Mouse (Mus musculus): ENCODE measurements around the gene Rfxank. TPM values are rescaled to one million over a fixed set of nuclear protein-coding genes. Genes with fewer than 3 reads are reported as not detected.
A peak's percentile ranks its signal among the peaks of the same experiment; 100 is the strongest.

Rfxank gene
- polyA plus RNA-seq, 1 experiment from 2014 or later, result 11.8 TPM

- Histone ChIP-seq H3K4me2 (ENCODE audit: low read length) (peak overlapping the region; percentile 71), H3K9me3 (replicated peaks; ENCODE audit: control insufficient read depth, low read length, poor library complexity, severe bottlenecking) (no peaks in the 10 kb centered on the region), H3K9ac (ENCODE audit: low read depth, low read length) (peak overlapping the region; percentile 87), H3K4me3 (ENCODE audit: low read depth, low read length) (peak overlapping the region; percentile 76), H3K36me3 (ENCODE audit: control insufficient read depth, insufficient read depth, low read length) (peaks cover 14% of the 10 kb centered on the region; the same call in 1 of the 2 replicates), H3K4me1 (ENCODE audit: control insufficient read depth, insufficient read depth, low read length) (peaks cover 23% of the 10 kb centered on the region), H3K27me3 (ENCODE audit: control insufficient read depth, insufficient read depth, low read depth, low read length) (no peaks in the 10 kb centered on the region), H3K27ac (ENCODE audit: low read length) (peak overlapping the region; percentile 96)
- 2% methylated on average over 17 of the region's 17 CpGs for WGBS
- peak; percentile 80 for ATAC-seq
These were observed 19.9 kb downstream of the Rfxank start for GRCm38 (mm10) chr8:70118726-70119700.

- WGBS, result 12% methylated on average over 9 of the region's 9 CpGs
- no peak for ATAC-seq
- H3K4me2 ChIP-seq (ENCODE audit: low read length), result peak overlapping the region; percentile 71
- no peaks in the 10 kb centered on the region for H3K27me3 ChIP-seq (ENCODE audit: control insufficient read depth, insufficient read depth, low read depth, low read length)
- H3K36me3 ChIP-seq (ENCODE audit: control insufficient read depth, insufficient read depth, low read length), result peaks cover 17% of the 10 kb centered on the region; the same call in 1 of the 2 replicates
- peaks cover 29% of the 10 kb centered on the region for H3K4me1 ChIP-seq (ENCODE audit: control insufficient read depth, insufficient read depth, low read length)
- H3K4me3 ChIP-seq (ENCODE audit: low read depth, low read length), result peak overlapping the region; percentile 76
- H3K27ac ChIP-seq (ENCODE audit: low read length), result no peak overlapping the region
- no peaks in the 10 kb centered on the region for H3K9me3 ChIP-seq (replicated peaks; ENCODE audit: control insufficient read depth, low read length, poor library complexity, severe bottlenecking)
- peak overlapping the region; percentile 87; the same call in 1 of the 2 replicates for H3K9ac ChIP-seq (ENCODE audit: low read depth, low read length)
These were observed 21.3 kb downstream of the Rfxank start for GRCm38 (mm10) chr8:70117611-70118010.

DNA sequence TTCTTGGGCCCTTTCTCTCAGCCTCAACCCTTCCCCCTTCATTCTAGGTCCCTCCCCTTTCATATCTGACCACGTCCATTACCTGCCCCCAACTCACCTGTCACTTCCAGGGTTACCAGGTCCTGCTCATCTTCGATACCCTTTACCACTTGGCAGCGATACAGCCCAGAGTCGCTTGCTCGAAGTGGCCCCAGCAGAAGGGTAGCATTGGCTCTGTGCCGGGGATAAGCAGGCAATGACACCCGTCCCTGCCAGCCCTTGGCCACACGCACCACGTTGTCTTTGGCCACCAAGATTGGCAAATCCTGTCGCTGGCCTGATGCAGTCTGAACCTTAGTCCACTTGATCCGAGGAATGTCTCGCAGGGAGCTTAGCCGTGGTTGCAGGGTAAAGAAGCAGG is 24.1 kb downstream of the Rfxank start:
- H3K36me3 ChIP-seq (ENCODE audit: control insufficient read depth, insufficient read depth, low read length), result peaks cover 35% of the 10 kb centered on the region
- H3K9me3 ChIP-seq (replicated peaks; ENCODE audit: control insufficient read depth, low read length, poor library complexity, severe bottlenecking), result no peaks in the 10 kb centered on the region
- no peaks in the 10 kb centered on the region for H3K27me3 ChIP-seq (ENCODE audit: control insufficient read depth, insufficient read depth, low read depth, low read length)
- no peak overlapping the region for H3K27ac ChIP-seq (ENCODE audit: low read length)
- no peak for ATAC-seq
- H3K9ac ChIP-seq (ENCODE audit: low read depth, low read length), result 0 out of 2 replicates have a peak overlapping the region, but pooled peaks have one; percentile 8
- 67% methylated on average over 13 of the region's 13 CpGs for WGBS
- H3K4me1 ChIP-seq (ENCODE audit: control insufficient read depth, insufficient read depth, low read length), result peaks cover 32% of the 10 kb centered on the region
- H3K4me2 ChIP-seq (ENCODE audit: low read length), result no peak overlapping the region
- no peak overlapping the region for H3K4me3 ChIP-seq (ENCODE audit: low read depth, low read length)

DNA sequence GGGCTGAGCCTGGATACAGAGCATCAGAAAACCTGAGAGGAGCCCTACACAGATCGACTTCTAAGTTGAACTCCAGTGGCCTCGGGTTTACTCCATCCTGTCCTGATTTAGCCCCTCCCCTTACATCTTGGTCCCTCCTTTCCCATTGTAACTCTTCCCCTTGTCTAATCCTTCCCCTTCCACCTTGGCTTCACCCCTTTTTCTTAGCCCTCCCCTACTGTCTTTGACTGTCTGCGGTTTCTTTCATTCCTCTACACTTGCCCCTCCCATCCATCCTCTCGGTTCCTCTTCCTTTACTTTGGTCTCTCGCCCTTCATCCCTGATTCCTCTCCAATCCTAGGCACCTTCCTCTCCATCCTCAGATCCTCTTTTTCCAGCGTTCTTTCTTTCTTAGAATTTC is 24.5 kb downstream of the Rfxank start:
- WGBS, result 23% methylated on average over 6 of the region's 6 CpGs

DNA sequence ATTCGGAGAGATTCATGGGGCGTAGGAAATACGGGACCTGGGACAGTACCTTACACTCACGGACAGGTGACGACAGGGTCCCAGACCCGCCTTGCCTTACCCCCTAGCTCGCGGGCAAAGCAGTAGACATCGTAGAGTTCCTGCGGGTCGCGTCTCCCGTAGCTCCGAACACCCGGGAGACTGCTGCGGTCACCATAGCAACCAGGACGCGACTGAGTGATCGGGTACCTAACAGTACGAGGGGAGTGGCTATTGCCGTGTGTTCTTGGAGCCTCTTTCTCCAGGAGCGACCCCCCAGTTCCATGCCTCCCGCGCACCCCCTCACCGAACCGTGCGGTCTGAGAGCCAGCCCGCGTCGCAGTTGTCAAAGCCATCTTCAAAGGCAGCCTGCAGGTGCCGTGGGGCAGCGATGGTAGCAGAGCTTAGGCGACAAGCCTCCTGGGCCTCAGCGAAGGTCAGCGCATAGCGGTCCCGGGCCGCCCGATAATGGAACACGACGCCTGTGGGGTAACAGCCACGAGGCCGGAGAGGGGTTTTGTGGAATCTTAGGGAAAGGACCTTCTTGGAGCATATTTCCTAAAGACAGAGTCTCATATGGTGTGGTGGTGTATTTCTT is 26.4 kb downstream of the Rfxank start:
- Histone ChIP-seq H3K27me3 (ENCODE audit: control insufficient read depth, insufficient read depth, low read depth, low read length) (no peaks in the 10 kb centered on the region), H3K27ac (ENCODE audit: low read length) (no peak overlapping the region), H3K9ac (ENCODE audit: low read depth, low read length) (peak overlapping the region; percentile 38; the same call in 1 of the 2 replicates), H3K4me3 (ENCODE audit: low read depth, low read length) (no peak overlapping the region), H3K36me3 (ENCODE audit: control insufficient read depth, insufficient read depth, low read length) (peaks cover 58% of the 10 kb centered on the region), H3K4me2 (ENCODE audit: low read length) (no peak overlapping the region), H3K9me3 (replicated peaks; ENCODE audit: control insufficient read depth, low read length, poor library complexity, severe bottlenecking) (no peaks in the 10 kb centered on the region), H3K4me1 (ENCODE audit: control insufficient read depth, insufficient read depth, low read length) (peaks cover 21% of the 10 kb centered on the region)
- WGBS, result 6% methylated on average over 43 of the region's 43 CpGs
- 0 out of 2 replicates have a peak, but pooled peaks have one; percentile 14 for ATAC-seq

More for the DNA sequence above, 24.5 kb downstream of the Rfxank start:
- no peak overlapping the region for H3K27ac ChIP-seq (ENCODE audit: low read length)
- H3K9ac ChIP-seq (ENCODE audit: low read depth, low read length), result no peak overlapping the region
- H3K9me3 ChIP-seq (replicated peaks; ENCODE audit: control insufficient read depth, low read length, poor library complexity, severe bottlenecking), result no peaks in the 10 kb centered on the region
- ATAC-seq, result no peak
- no peaks in the 10 kb centered on the region for H3K27me3 ChIP-seq (ENCODE audit: control insufficient read depth, insufficient read depth, low read depth, low read length)
- H3K4me3 ChIP-seq (ENCODE audit: low read depth, low read length), result no peak overlapping the region
- H3K4me1 ChIP-seq (ENCODE audit: control insufficient read depth, insufficient read depth, low read length), result peaks cover 32% of the 10 kb centered on the region
- no peak overlapping the region for H3K4me2 ChIP-seq (ENCODE audit: low read length)
- peaks cover 40% of the 10 kb centered on the region for H3K36me3 ChIP-seq (ENCODE audit: control insufficient read depth, insufficient read depth, low read length)

GRCm38 (mm10) chr8:70111192-70111795 is 27.7 kb downstream of the Rfxank start:
- WGBS, result 60% methylated on average over 23 of the region's 23 CpGs
- Histone ChIP-seq H3K4me3 (ENCODE audit: low read depth, low read length) (no peak overlapping the region), H3K36me3 (ENCODE audit: control insufficient read depth, insufficient read depth, low read length) (peaks cover 67% of the 10 kb centered on the region), H3K4me2 (ENCODE audit: low read length) (no peak overlapping the region), H3K9ac (ENCODE audit: low read depth, low read length) (no peak overlapping the region), H3K9me3 (replicated peaks; ENCODE audit: control insufficient read depth, low read length, poor library complexity, severe bottlenecking) (no peaks in the 10 kb centered on the region), H3K27me3 (ENCODE audit: control insufficient read depth, insufficient read depth, low read depth, low read length) (no peaks in the 10 kb centered on the region), H3K4me1 (ENCODE audit: control insufficient read depth, insufficient read depth, low read length) (peaks cover 10% of the 10 kb centered on the region), H3K27ac (ENCODE audit: low read length) (no peak overlapping the region)
- no peak for ATAC-seq

- H3K4me1 ChIP-seq (ENCODE audit: control insufficient read depth, insufficient read depth, low read length), result peaks cover 10% of the 10 kb centered on the region
- H3K9ac ChIP-seq (ENCODE audit: low read depth, low read length), result no peak overlapping the region
- no peaks in the 10 kb centered on the region for H3K27me3 ChIP-seq (ENCODE audit: control insufficient read depth, insufficient read depth, low read depth, low read length)
- ATAC-seq, result no peak
- no peak overlapping the region for H3K4me2 ChIP-seq (ENCODE audit: low read length)
- H3K9me3 ChIP-seq (replicated peaks; ENCODE audit: control insufficient read depth, low read length, poor library complexity, severe bottlenecking), result no peaks in the 10 kb centered on the region
- WGBS, result 94% methylated on average over 2 of the region's 2 CpGs
- H3K27ac ChIP-seq (ENCODE audit: low read length), result no peak overlapping the region
- H3K36me3 ChIP-seq (ENCODE audit: control insufficient read depth, insufficient read depth, low read length), result peaks cover 61% of the 10 kb centered on the region
- H3K4me3 ChIP-seq (ENCODE audit: low read depth, low read length), result no peak overlapping the region
These were observed 28.5 kb downstream of the Rfxank start for GRCm38 (mm10) chr8:70110451-70110850.

GRCm38 (mm10) chr8:70104922-70105321 is 34.0 kb downstream of the Rfxank start:
- 77% methylated on average over 7 of the region's 7 CpGs for WGBS
- Histone ChIP-seq H3K36me3 (ENCODE audit: control insufficient read depth, insufficient read depth, low read length) (peaks cover 63% of the 10 kb centered on the region), H3K4me2 (ENCODE audit: low read length) (no peak overlapping the region), H3K4me1 (ENCODE audit: control insufficient read depth, insufficient read depth, low read length) (0 out of 2 replicates have a peak, but pooled peaks cover 4% of the 10 kb centered on the region), H3K9me3 (replicated peaks; ENCODE audit: control insufficient read depth, low read length, poor library complexity, severe bottlenecking) (no peaks in the 10 kb centered on the region), H3K27me3 (ENCODE audit: control insufficient read depth, insufficient read depth, low read depth, low read length) (no peaks in the 10 kb centered on the region), H3K4me3 (ENCODE audit: low read depth, low read length) (no peak overlapping the region), H3K27ac (ENCODE audit: low read length) (no peak overlapping the region), H3K9ac (ENCODE audit: low read depth, low read length) (no peak overlapping the region)
- ATAC-seq, result no peak

Data from midbrain, embryonic 16.5 days (tissue).